Mouse (Mus musculus): Measurements from ENCODE around the gene Acsl4. TPM values are rescaled to one million over a fixed set of nuclear protein-coding genes. Genes with fewer than 3 reads are reported as not detected.

The Acsl4 gene
- polyA plus RNA-seq (2015; fragmentation: Nextera tagmentation; extraction: Ambion mirVana): 21.6 and 22.4 TPM in 2 replicates

- ATAC-seq (ENCODE audit: low FRiP score, low TSS enrichment): peak; percentile 99
- Histone ChIP-seq H3K27ac (ENCODE audit: low read length) (peak within 1 kb of the TSS; percentile 76), H3K36me3 (ENCODE audit: insufficient read depth, low read length) (no peaks in the 10 kb centered on the region), H3K4me1 (ENCODE audit: insufficient read depth, low read length) (no peaks in the 10 kb centered on the region), H3K9me3 (ENCODE audit: low read length) (no peaks in the 10 kb centered on the region), H3K4me2 (replicated peaks; ENCODE audit: low read depth, low read length) (peak within 1 kb of the TSS; percentile 53), H3K4me3 (ENCODE audit: low read length) (peak within 1 kb of the TSS; percentile 53), H3K27me3 (ENCODE audit: insufficient read depth, low read length) (no peaks in the 10 kb centered on the region; the same call in 1 of the 2 replicates), H3K9ac (replicated peaks; ENCODE audit: low read length) (peak within 1 kb of the TSS; percentile 71)
- 16% methylated on average over 55 of the region's 59 CpGs for whole genome bisulfite sequencing
Measured at GRCm38 (mm10) chrX:142390247-142390908, at the start of gene Acsl4. Acsl4 (minus strand) TSS chrX:142390535.

DNA sequence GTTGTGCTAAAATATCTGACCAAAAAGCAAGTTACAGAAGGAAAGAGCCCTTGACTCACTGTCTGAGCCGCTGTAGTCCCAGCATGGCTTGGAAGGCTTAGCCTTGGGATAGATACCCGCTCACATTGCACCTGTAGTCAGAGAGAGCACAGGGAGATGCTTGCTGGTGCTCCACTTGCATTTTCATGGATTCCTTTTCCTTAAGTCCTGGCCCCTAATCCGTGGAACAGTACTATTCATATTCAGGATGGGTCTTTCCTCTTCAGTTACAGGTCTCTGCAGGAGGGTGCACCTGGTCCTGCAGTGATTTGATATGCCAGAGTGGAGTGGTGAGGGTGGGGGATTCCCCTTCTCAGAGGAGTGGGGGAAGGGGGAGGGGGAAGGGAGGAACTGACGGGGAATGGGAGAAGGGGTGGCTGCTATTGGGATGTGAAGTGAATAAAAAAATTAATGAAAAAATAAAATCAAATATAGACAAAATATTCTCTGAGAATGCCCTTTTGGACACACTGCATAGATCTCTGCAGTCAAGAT, 47.7 kb upstream of the Acsl4 start:
- no peak overlapping the region for H3K4me2 ChIP-seq (replicated peaks; ENCODE audit: low read depth, low read length)
- WGBS: 50% methylated on average over 4 of the region's 4 CpGs
- no peaks in the 10 kb centered on the region for H3K4me1 ChIP-seq (ENCODE audit: insufficient read depth, low read length)
- H3K9me3 ChIP-seq (ENCODE audit: low read length): no peaks in the 10 kb centered on the region
- H3K36me3 ChIP-seq (ENCODE audit: insufficient read depth, low read length): no peaks in the 10 kb centered on the region
- no peak for ATAC-seq (ENCODE audit: low FRiP score, low TSS enrichment)
- no peak overlapping the region for H3K4me3 ChIP-seq (ENCODE audit: low read length)
- no peak overlapping the region for H3K27ac ChIP-seq (ENCODE audit: low read length)
- H3K27me3 ChIP-seq (ENCODE audit: insufficient read depth, low read length): peaks cover 7% of the 10 kb centered on the region; the same call in 1 of the 2 replicates
- H3K9ac ChIP-seq (replicated peaks; ENCODE audit: low read length): no peak overlapping the region

- Histone ChIP-seq H3K4me1 (ENCODE audit: insufficient read depth, low read length) (no peaks in the 10 kb centered on the region), H3K9me3 (ENCODE audit: low read length) (no peaks in the 10 kb centered on the region), H3K36me3 (ENCODE audit: insufficient read depth, low read length) (no peaks in the 10 kb centered on the region), H3K9ac (replicated peaks; ENCODE audit: low read length) (no peak overlapping the region), H3K4me3 (ENCODE audit: low read length) (no peak overlapping the region), H3K27me3 (ENCODE audit: insufficient read depth, low read length) (peaks cover 3% of the 10 kb centered on the region; the same call in 1 of the 2 replicates), H3K4me2 (replicated peaks; ENCODE audit: low read depth, low read length) (no peak overlapping the region), H3K27ac (ENCODE audit: low read length) (no peak overlapping the region)
- ATAC-seq (ENCODE audit: low FRiP score, low TSS enrichment): no peak
- WGBS: 75% methylated on average over 3 of the region's 3 CpGs
Measured at GRCm38 (mm10) chrX:142432846-142433245, 42.5 kb upstream of the Acsl4 start.

- H3K27ac ChIP-seq (ENCODE audit: low read length): no peak overlapping the region
- 56% methylated on average over 4 of the region's 4 CpGs for WGBS
- no peak for ATAC-seq (ENCODE audit: low FRiP score, low TSS enrichment)
- H3K36me3 ChIP-seq (ENCODE audit: insufficient read depth, low read length): no peaks in the 10 kb centered on the region
- no peak overlapping the region for H3K9ac ChIP-seq (replicated peaks; ENCODE audit: low read length)
- no peaks in the 10 kb centered on the region for H3K9me3 ChIP-seq (ENCODE audit: low read length)
- H3K4me2 ChIP-seq (replicated peaks; ENCODE audit: low read depth, low read length): no peak overlapping the region
- H3K27me3 ChIP-seq (ENCODE audit: insufficient read depth, low read length): no peaks in the 10 kb centered on the region; the same call in 1 of the 2 replicates
- no peaks in the 10 kb centered on the region for H3K4me1 ChIP-seq (ENCODE audit: insufficient read depth, low read length)
- no peak overlapping the region for H3K4me3 ChIP-seq (ENCODE audit: low read length)
Measured at GRCm38 (mm10) chrX:142427111-142427510, 36.8 kb upstream of the Acsl4 start.

- Histone ChIP-seq H3K4me1 (ENCODE audit: insufficient read depth, low read length) (no peaks in the 10 kb centered on the region), H3K27me3 (ENCODE audit: insufficient read depth, low read length) (no peaks in the 10 kb centered on the region; the same call in 1 of the 2 replicates), H3K36me3 (ENCODE audit: insufficient read depth, low read length) (no peaks in the 10 kb centered on the region), H3K9ac (replicated peaks; ENCODE audit: low read length) (no peak overlapping the region), H3K4me2 (replicated peaks; ENCODE audit: low read depth, low read length) (no peak overlapping the region), H3K4me3 (ENCODE audit: low read length) (no peak overlapping the region), H3K9me3 (ENCODE audit: low read length) (no peaks in the 10 kb centered on the region), H3K27ac (ENCODE audit: low read length) (no peak overlapping the region)
- ATAC-seq (ENCODE audit: low FRiP score, low TSS enrichment): no peak
- 64% methylated on average over 4 of the region's 4 CpGs for WGBS
Measured at GRCm38 (mm10) chrX:142426628-142427027, 36.3 kb upstream of the Acsl4 start.

GRCm38 (mm10) chrX:142413884-142414283, 23.5 kb upstream of the Acsl4 start:
- Histone ChIP-seq H3K36me3 (ENCODE audit: insufficient read depth, low read length) (no peaks in the 10 kb centered on the region), H3K27me3 (ENCODE audit: insufficient read depth, low read length) (no peaks in the 10 kb centered on the region), H3K4me3 (ENCODE audit: low read length) (no peak overlapping the region), H3K9ac (replicated peaks; ENCODE audit: low read length) (no peak overlapping the region), H3K4me1 (ENCODE audit: insufficient read depth, low read length) (no peaks in the 10 kb centered on the region), H3K27ac (ENCODE audit: low read length) (no peak overlapping the region), H3K4me2 (replicated peaks; ENCODE audit: low read depth, low read length) (no peak overlapping the region), H3K9me3 (ENCODE audit: low read length) (no peaks in the 10 kb centered on the region)
- no peak for ATAC-seq (ENCODE audit: low FRiP score, low TSS enrichment)
- WGBS: 76% methylated on average over 2 of the region's 2 CpGs

GRCm38 (mm10) chrX:142410060-142410459, 19.7 kb upstream of the Acsl4 start:
- no peak for ATAC-seq (ENCODE audit: low FRiP score, low TSS enrichment)
- Histone ChIP-seq H3K4me2 (replicated peaks; ENCODE audit: low read depth, low read length) (no peak overlapping the region), H3K27me3 (ENCODE audit: insufficient read depth, low read length) (no peaks in the 10 kb centered on the region), H3K9me3 (ENCODE audit: low read length) (no peaks in the 10 kb centered on the region), H3K9ac (replicated peaks; ENCODE audit: low read length) (no peak overlapping the region), H3K36me3 (ENCODE audit: insufficient read depth, low read length) (no peaks in the 10 kb centered on the region), H3K4me1 (ENCODE audit: insufficient read depth, low read length) (no peaks in the 10 kb centered on the region), H3K27ac (ENCODE audit: low read length) (no peak overlapping the region), H3K4me3 (ENCODE audit: low read length) (no peak overlapping the region)
- 81% methylated on average over 3 of the region's 3 CpGs for WGBS

DNA sequence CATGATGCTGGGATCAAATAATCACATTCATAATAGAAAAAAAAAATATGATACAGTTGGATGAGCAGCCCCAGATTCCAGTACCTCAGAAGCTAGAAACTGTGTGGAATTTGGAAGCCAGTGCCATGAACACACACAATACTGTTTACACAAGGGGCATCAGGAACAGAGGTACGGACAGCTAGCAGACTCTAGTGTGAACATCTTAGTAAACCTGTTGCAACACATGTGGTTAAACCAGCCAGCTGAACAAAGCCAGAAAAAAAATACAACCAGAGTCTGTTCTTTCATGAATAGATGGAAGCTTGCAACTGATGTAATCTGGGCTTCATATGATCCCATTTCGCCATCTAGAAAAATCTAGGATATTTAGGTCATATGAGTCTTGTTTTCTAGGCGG, 19.0 kb upstream of the Acsl4 start:
- no peak for ATAC-seq (ENCODE audit: low FRiP score, low TSS enrichment)
- Histone ChIP-seq H3K9me3 (ENCODE audit: low read length) (no peaks in the 10 kb centered on the region), H3K27me3 (ENCODE audit: insufficient read depth, low read length) (no peaks in the 10 kb centered on the region), H3K4me1 (ENCODE audit: insufficient read depth, low read length) (no peaks in the 10 kb centered on the region), H3K4me2 (replicated peaks; ENCODE audit: low read depth, low read length) (no peak overlapping the region), H3K27ac (ENCODE audit: low read length) (no peak overlapping the region), H3K9ac (replicated peaks; ENCODE audit: low read length) (no peak overlapping the region), H3K4me3 (ENCODE audit: low read length) (no peak overlapping the region), H3K36me3 (ENCODE audit: insufficient read depth, low read length) (no peaks in the 10 kb centered on the region)
- WGBS: 92% methylated on average over 3 of the region's 3 CpGs

- H3K27me3 ChIP-seq (ENCODE audit: insufficient read depth, low read length): no peaks in the 10 kb centered on the region
- no peaks in the 10 kb centered on the region for H3K9me3 ChIP-seq (ENCODE audit: low read length)
- no peak overlapping the region for H3K27ac ChIP-seq (ENCODE audit: low read length)
- no peak for ATAC-seq (ENCODE audit: low FRiP score, low TSS enrichment)
- no peaks in the 10 kb centered on the region for H3K4me1 ChIP-seq (ENCODE audit: insufficient read depth, low read length)
- H3K4me2 ChIP-seq (replicated peaks; ENCODE audit: low read depth, low read length): no peak overlapping the region
- no peak overlapping the region for H3K9ac ChIP-seq (replicated peaks; ENCODE audit: low read length)
- no peaks in the 10 kb centered on the region for H3K36me3 ChIP-seq (ENCODE audit: insufficient read depth, low read length)
- no peak overlapping the region for H3K4me3 ChIP-seq (ENCODE audit: low read length)
Measured at GRCm38 (mm10) chrX:142403114-142403513, 12.8 kb upstream of the Acsl4 start.

- no peak overlapping the region for H3K4me2 ChIP-seq (replicated peaks; ENCODE audit: low read depth, low read length)
- H3K4me1 ChIP-seq (ENCODE audit: insufficient read depth, low read length): no peaks in the 10 kb centered on the region
- H3K9ac ChIP-seq (replicated peaks; ENCODE audit: low read length): no peak overlapping the region
- no peaks in the 10 kb centered on the region for H3K9me3 ChIP-seq (ENCODE audit: low read length)
- ATAC-seq (ENCODE audit: low FRiP score, low TSS enrichment): no peak
- H3K4me3 ChIP-seq (ENCODE audit: low read length): no peak overlapping the region
- 77% methylated on average over 2 of the region's 2 CpGs for WGBS
- H3K27me3 ChIP-seq (ENCODE audit: insufficient read depth, low read length): no peaks in the 10 kb centered on the region
- H3K27ac ChIP-seq (ENCODE audit: low read length): no peak overlapping the region
- no peaks in the 10 kb centered on the region for H3K36me3 ChIP-seq (ENCODE audit: insufficient read depth, low read length)
Measured at GRCm38 (mm10) chrX:142398621-142399020, 8.3 kb upstream of the Acsl4 start.

Data from kidney, embryonic 16.5 days (tissue).